Mouse (Mus musculus) forebrain, embryonic 14.5 days (tissue): ENCODE results near the gene Serpine1. TPM values are rescaled to one million over a fixed set of nuclear protein-coding genes. Genes with fewer than 3 reads are reported as not detected.
"Not testable (repeated sequence)": the region's sequence is repeated elsewhere in the genome, so short reads cannot be mapped to it uniquely, and the experiment has no call there.

ENCODE experiments used
- ATAC-seq: fragments of 200-750 bp; cut with Nextera tagmentation; 2 replicates; pipeline ENCODE4 v1.8.0; 2017; ENCODE audit warnings: mild to moderate bottlenecking, moderate library complexity
- DNase-seq: peaks from one replicate; pipeline ENCODE4 v3.0.0-alpha.2; 2015; ENCODE audit warnings: low spot score
- H3K27ac ChIP-seq: fragments of 300-500 bp; sonication (generic); 2 replicates; pipeline ENCODE4 v1.5.1; 2014; ENCODE audit warnings: low read depth, mild to moderate bottlenecking, control low read depth, low read length, moderate library complexity
- H3K27me3 ChIP-seq: fragments of 300-500 bp; sonication (generic); replicated peaks from 2 replicates; pipeline ENCODE4 v1.6.1; 2014; ENCODE audit warnings: low read length, control low read depth, mixed read lengths; ENCODE audit not compliant: control insufficient read depth, insufficient read depth
- H3K36me3 ChIP-seq: fragments of 300-500 bp; sonication (generic); 2 replicates; pipeline ENCODE4 v1.6.1; 2014; ENCODE audit warnings: low read length, control low read depth; ENCODE audit not compliant: control insufficient read depth, insufficient read depth
- H3K4me1 ChIP-seq: fragments of 300-500 bp; sonication (generic); 2 replicates; pipeline ENCODE4 v1.6.1; 2014; ENCODE audit warnings: antibody characterized with exemption, low read length, control low read depth; ENCODE audit not compliant: control insufficient read depth, insufficient read depth
- H3K4me2 ChIP-seq: fragments of 300-500 bp; sonication (generic); 2 replicates; pipeline ENCODE4 v1.6.1; 2014; ENCODE audit warnings: mild to moderate bottlenecking, control low read depth, low read length
- H3K4me3 ChIP-seq: fragments of 300-500 bp; sonication (generic); 2 replicates; pipeline ENCODE4 v1.5.1; 2014; ENCODE audit warnings: low read depth, low read length, control low read depth
- H3K9ac ChIP-seq: fragments of 300-500 bp; sonication (generic); 2 replicates; pipeline ENCODE4 v1.6.1; 2014; ENCODE audit warnings: mild to moderate bottlenecking, low read length, control low read depth, moderate library complexity
- H3K9me3 ChIP-seq: fragments of 300-500 bp; sonication (generic); replicated peaks from 2 replicates; pipeline ENCODE4 v1.6.1; 2016; ENCODE audit warnings: low read length, control low read depth, mixed read lengths; ENCODE audit not compliant: control insufficient read depth
- WGBS: fragments of 180-500 bp; shearing (Covaris S2); extraction: QIAGEN DNeasy Blood & Tissue Kit; methylation state at CpG from one replicate; pipeline ENCODE4 v1.1.7; 2014; 5-methylcytosine and 5-hydroxymethylcytosine counted together
- polyA plus RNA-seq: library from polyadenylated mRNA; unstranded; fragments of >200 nt; fragmentation: Nextera tagmentation; extraction: Ambion mirVana; gene quantifications from 2 replicates; pipeline ENCODE4 v1.2.1, GENCODE M21; 2014

Gene Serpine1
- polyA plus RNA-seq = 0.14 and 0.28 TPM in 2 replicates

- no peaks in the 10 kb centered on the region for H3K9me3 ChIP-seq
- peak within 1 kb of the TSS; percentile 46; the same call in 1 of the 2 replicates for H3K9ac ChIP-seq
- H3K27ac ChIP-seq = no peak within 1 kb of the TSS; the same call in 1 of the 2 replicates
- no peaks in the 10 kb centered on the region for H3K27me3 ChIP-seq
- DNase-seq (peak; percentile 74), ATAC-seq (peak; percentile 75; the same call in 1 of the 2 replicates)
- no peaks in the 10 kb centered on the region for H3K36me3 ChIP-seq
- peak within 1 kb of the TSS; percentile 11; the same call in 1 of the 2 replicates for H3K4me3 ChIP-seq
- H3K4me2 ChIP-seq = peak within 1 kb of the TSS; percentile 45
- WGBS = 14% methylated on average over 23 of the region's 23 CpGs
- no peaks in the 10 kb centered on the region for H3K4me1 ChIP-seq
Measured at GRCm38 (mm10) chr5:137072079-137072960, at the start of gene Serpine1. Serpine1 (minus strand) TSS chr5:137072268.

- no peak overlapping the region for H3K4me2 ChIP-seq
- no peaks in the 10 kb centered on the region for H3K9me3 ChIP-seq
- no peak for DNase-seq
- WGBS = 80% methylated on average over 4 of the region's 4 CpGs
- no peaks in the 10 kb centered on the region for H3K36me3 ChIP-seq
- no peaks in the 10 kb centered on the region for H3K27me3 ChIP-seq
- peaks cover 10% of the 10 kb centered on the region for H3K4me1 ChIP-seq
- H3K9ac ChIP-seq = no peak overlapping the region
- ATAC-seq = no peak
- no peak overlapping the region for H3K4me3 ChIP-seq
- no peak overlapping the region for H3K27ac ChIP-seq
Measured at GRCm38 (mm10) chr5:137121280-137121679, 49.2 kb upstream of the Serpine1 start.

GRCm38 (mm10) chr5:137118878-137119277, 46.8 kb upstream of the Serpine1 start:
- no peak for ATAC-seq
- H3K4me1 ChIP-seq = peaks cover 13% of the 10 kb centered on the region
- H3K4me2 ChIP-seq = no peak overlapping the region

GRCm38 (mm10) chr5:137117994-137118393, 45.9 kb upstream of the Serpine1 start:
- not testable (repeated sequence) for H3K36me3 ChIP-seq, H3K4me2 ChIP-seq, H3K9ac ChIP-seq, H3K27me3 ChIP-seq, H3K4me3 ChIP-seq, H3K27ac ChIP-seq, H3K9me3 ChIP-seq, DNase-seq, ATAC-seq
- H3K4me1 ChIP-seq = peaks cover 13% of the 10 kb centered on the region
- WGBS = 94% methylated on average over 3 of the region's 3 CpGs

More at GRCm38 (mm10) chr5:137118878-137119277, 46.8 kb upstream of the Serpine1 start:
- H3K4me3 ChIP-seq = no peak overlapping the region
- no peaks in the 10 kb centered on the region for H3K9me3 ChIP-seq
- no peaks in the 10 kb centered on the region for H3K36me3 ChIP-seq
- 65% methylated on average over 4 of the region's 4 CpGs for WGBS
- H3K27me3 ChIP-seq = no peaks in the 10 kb centered on the region
- no peak overlapping the region for H3K27ac ChIP-seq
- no peak overlapping the region for H3K9ac ChIP-seq
- DNase-seq = no peak

- Histone ChIP-seq H3K4me1 (peaks cover 6% of the 10 kb centered on the region; the same call in 1 of the 2 replicates), H3K4me3 (no peak overlapping the region)
- whole genome bisulfite sequencing = 82% methylated on average over 2 of the region's 2 CpGs
Measured at GRCm38 (mm10) chr5:137116987-137117386, 44.9 kb upstream of the Serpine1 start.

GRCm38 (mm10) chr5:137115866-137116847, 44.1 kb upstream of the Serpine1 start, which contains the start of gene Trim56:
Trim56 (minus strand) TSS chr5:137116209.
- Histone ChIP-seq H3K27ac (no peak within 1 kb of the TSS), H3K4me1 (peaks cover 6% of the 10 kb centered on the region; the same call in 1 of the 2 replicates), H3K4me2 (peak within 1 kb of the TSS; percentile 60), H3K36me3 (no peaks in the 10 kb centered on the region), H3K9ac (peak within 1 kb of the TSS; percentile 58), H3K9me3 (no peaks in the 10 kb centered on the region), H3K27me3 (no peaks in the 10 kb centered on the region), H3K4me3 (peak within 1 kb of the TSS; percentile 39)
- peak; percentile 38 for DNase-seq
- 12% methylated on average over 29 of the region's 29 CpGs for WGBS
- ATAC-seq = no peak

More at GRCm38 (mm10) chr5:137116987-137117386, 44.9 kb upstream of the Serpine1 start:
- ATAC-seq = no peak
- Histone ChIP-seq H3K27me3 (no peaks in the 10 kb centered on the region), H3K36me3 (no peaks in the 10 kb centered on the region), H3K4me2 (no peak overlapping the region), H3K9ac (no peak overlapping the region), H3K9me3 (no peaks in the 10 kb centered on the region), H3K27ac (no peak overlapping the region)
- DNase-seq = no peak

- peak overlapping the region; percentile 58 for H3K9ac ChIP-seq
- DNase-seq (no peak), ATAC-seq (no peak)
- H3K27ac ChIP-seq = no peak overlapping the region
- H3K9me3 ChIP-seq = no peaks in the 10 kb centered on the region
- peaks cover 6% of the 10 kb centered on the region; the same call in 1 of the 2 replicates for H3K4me1 ChIP-seq
- WGBS = 88% methylated on average over 9 of the region's 9 CpGs
- no peak overlapping the region for H3K4me3 ChIP-seq
- no peaks in the 10 kb centered on the region for H3K27me3 ChIP-seq
- no peaks in the 10 kb centered on the region for H3K36me3 ChIP-seq
- H3K4me2 ChIP-seq = peak overlapping the region; percentile 60
Measured at GRCm38 (mm10) chr5:137114891-137115561, 43.0 kb upstream of the Serpine1 start.
